8 mouse cellular contexts compared by ENCODE assay signal in the genomic region with DNA sequence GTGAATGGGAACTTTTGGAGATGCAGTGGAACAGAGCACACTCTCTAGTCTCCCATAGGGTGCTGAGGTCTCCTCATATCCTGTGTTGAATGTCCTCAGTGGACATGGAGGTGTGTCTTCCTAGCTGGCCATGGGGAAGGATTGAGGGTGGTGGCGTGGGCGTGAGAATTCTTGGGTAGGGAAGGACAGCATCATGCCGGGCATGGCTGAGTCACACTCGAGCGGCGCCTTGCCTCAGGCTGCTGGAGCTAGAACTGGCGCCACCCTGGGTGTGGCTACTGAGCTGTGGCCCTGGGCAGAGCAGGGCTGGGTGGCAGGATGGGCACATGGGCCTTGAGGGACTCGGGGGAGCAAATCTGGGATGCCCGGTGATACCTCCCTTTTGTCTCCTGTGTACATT. TPM values are rescaled to one million over a fixed set of nuclear protein-coding genes. Genes with fewer than 3 reads are reported as not detected.
A peak's percentile ranks its signal among the peaks of the same experiment; 100 is the strongest.
DNase-seq lines count a peak whose midpoint lies in the region; ATAC-seq lines count a peak whose summit lies in the region.

No protein-coding gene starts in this region.

- ATAC-seq in erythroblast, adult 5-6 weeks (replicated peaks; ENCODE audit: low FRiP score, poor library complexity, severe bottlenecking): 0 out of 2 replicates have a peak, but pooled peaks have one; percentile 45
- no peak for ATAC-seq in hindbrain, embryonic 12.5 days (ENCODE audit: low FRiP score)
- no peak for ATAC-seq in limb, embryonic 15.5 days (ENCODE audit: insufficient number of reproducible peaks, low FRiP score, low TSS enrichment, low read depth)

- H3K4me2 ChIP-seq in hindbrain, embryonic 12.5 days (replicated peaks): peak overlapping the region; percentile 71
- peak overlapping the region; percentile 93 for H3K4me2 ChIP-seq in limb, embryonic 15.5 days

- peaks cover 24% of the 10 kb centered on the region for H3K27me3 ChIP-seq in hindbrain, embryonic 12.5 days
- H3K27me3 ChIP-seq in limb, embryonic 15.5 days: no peaks in the 10 kb centered on the region

- no peak overlapping the region for H3K27ac ChIP-seq in hindbrain, embryonic 12.5 days
- peak overlapping the region; percentile 99 for H3K27ac ChIP-seq in limb, embryonic 15.5 days

- WGBS in hindbrain, embryonic 12.5 days: 87% methylated on average over 9 of the region's 9 CpGs
- 66% methylated on average over 9 of the region's 9 CpGs for WGBS in limb, embryonic 15.5 days

- H3K4me1 ChIP-seq in hindbrain, embryonic 12.5 days: peaks cover 61% of the 10 kb centered on the region
- H3K4me1 ChIP-seq in limb, embryonic 15.5 days: peaks cover 78% of the 10 kb centered on the region

- H3K4me3 ChIP-seq in hindbrain, embryonic 12.5 days: no peak overlapping the region
- H3K4me3 ChIP-seq in limb, embryonic 15.5 days: peak overlapping the region; percentile 76

- no peaks in the 10 kb centered on the region for H3K9me3 ChIP-seq in hindbrain, embryonic 12.5 days (replicated peaks)
- H3K9me3 ChIP-seq in limb, embryonic 15.5 days: no peaks in the 10 kb centered on the region

- peak; percentile 31 for DNase-seq in thymus, postnatal 4 days
- no peak for DNase-seq in thymus, postnatal 25 days
- peak; percentile 47 for DNase-seq in naive thymus-derived CD4-positive, alpha-beta T cell, adult 2 months (ENCODE audit: low read depth)
- DNase-seq in layer of hippocampus, adult 11-12 months (ENCODE audit: low spot score): no peak
- no peak for DNase-seq in cerebellum, postnatal 4 days (ENCODE audit: low spot score in 2 of 2)

- H3K36me3 ChIP-seq in hindbrain, embryonic 12.5 days: no peaks in the 10 kb centered on the region
- H3K36me3 ChIP-seq in limb, embryonic 15.5 days: peaks cover 22% of the 10 kb centered on the region

- no peak overlapping the region for H3K9ac ChIP-seq in hindbrain, embryonic 12.5 days
- H3K9ac ChIP-seq in limb, embryonic 15.5 days: peak overlapping the region; percentile 87

RNA-seq across cellular contexts. Expression of gene Nanos3, which starts 17.4 kb away (rescaled TPM):
- total RNA-seq in erythroblast, adult 5-6 weeks (2015; ENCODE audit: low replicate concordance): not detected in 2 replicates
- not detected in 2 replicates for total RNA-seq in erythroblast, adult 5-6 weeks (2017; ENCODE audit: low replicate concordance)
- 5.8 and 7.2 TPM in 2 replicates for polyA plus RNA-seq in hindbrain, embryonic 12.5 days (2016; fragmentation: Nextera tagmentation; extraction: Ambion mirVana)
- 1.8 and 3.0 TPM in 2 replicates for polyA plus RNA-seq in limb, embryonic 15.5 days (2015; fragmentation: Nextera tagmentation; extraction: Ambion mirVana)

RNA-seq across cellular contexts. Expression of gene Zswim4, which starts 34.4 kb away (rescaled TPM):
- total RNA-seq in erythroblast, adult 5-6 weeks (2015; ENCODE audit: low replicate concordance): 3.1 and 3.5 TPM in 2 replicates
- total RNA-seq in erythroblast, adult 5-6 weeks (2017; ENCODE audit: low replicate concordance): 6.3 and 7.4 TPM in 2 replicates
- 57.5 and 59.0 TPM in 2 replicates for polyA plus RNA-seq in hindbrain, embryonic 12.5 days (2016; fragmentation: Nextera tagmentation; extraction: Ambion mirVana)
- 13.5 and 15.1 TPM in 2 replicates for polyA plus RNA-seq in limb, embryonic 15.5 days (2015; fragmentation: Nextera tagmentation; extraction: Ambion mirVana)

RNA-seq across cellular contexts. Expression of gene D8Ertd738e, which starts 47.1 kb away (rescaled TPM):
- total RNA-seq in erythroblast, adult 5-6 weeks (2015; ENCODE audit: low replicate concordance): 53.7 and 79.2 TPM in 2 replicates
- total RNA-seq in erythroblast, adult 5-6 weeks (2017; ENCODE audit: low replicate concordance): 25.5 and 34.4 TPM in 2 replicates
- polyA plus RNA-seq in hindbrain, embryonic 12.5 days (2016; fragmentation: Nextera tagmentation; extraction: Ambion mirVana): 255 and 266 TPM in 2 replicates
- polyA plus RNA-seq in limb, embryonic 15.5 days (2015; fragmentation: Nextera tagmentation; extraction: Ambion mirVana): 309 and 325 TPM in 2 replicates

RNA-seq across cellular contexts. Expression of gene 4930432K21Rik, which starts 54.6 kb away (rescaled TPM):
- not detected in 2 replicates for total RNA-seq in erythroblast, adult 5-6 weeks (2015; ENCODE audit: low replicate concordance)
- total RNA-seq in erythroblast, adult 5-6 weeks (2017; ENCODE audit: low replicate concordance): 0.43 TPM in 1 of 2 replicates, not detected in the other
- polyA plus RNA-seq in hindbrain, embryonic 12.5 days (2016; fragmentation: Nextera tagmentation; extraction: Ambion mirVana): 1.6 and 1.9 TPM in 2 replicates
- 1.1 and 1.3 TPM in 2 replicates for polyA plus RNA-seq in limb, embryonic 15.5 days (2015; fragmentation: Nextera tagmentation; extraction: Ambion mirVana)

RNA-seq across cellular contexts. Expression of gene Mri1, which starts 54.7 kb away (rescaled TPM):
- 2.3 and 2.5 TPM in 2 replicates for total RNA-seq in erythroblast, adult 5-6 weeks (2015; ENCODE audit: low replicate concordance)
- 1.8 and 4.7 TPM in 2 replicates for total RNA-seq in erythroblast, adult 5-6 weeks (2017; ENCODE audit: low replicate concordance)
- polyA plus RNA-seq in hindbrain, embryonic 12.5 days (2016; fragmentation: Nextera tagmentation; extraction: Ambion mirVana): 57.3 and 62.9 TPM in 2 replicates
- polyA plus RNA-seq in limb, embryonic 15.5 days (2015; fragmentation: Nextera tagmentation; extraction: Ambion mirVana): 62.0 and 65.5 TPM in 2 replicates

Comparison
In these comparisons a context has a peak if more than half of its experiments do, and no peak if none do; other contexts are left out.
1. DNase-seq: peak in thymus, postnatal 4 days (single experiment) and naive thymus-derived CD4-positive, alpha-beta T cell, adult 2 months (single experiment); none in thymus, postnatal 25 days (single experiment), layer of hippocampus, adult 11-12 months (single experiment) and cerebellum, postnatal 4 days (0 of 2).